Mouse (Mus musculus) activated CD4-positive, CD25-positive, alpha-beta regulatory T cell, adult 4 months (primary cell): Measurements from ENCODE around the gene Usp49. TPM values are rescaled to one million over a fixed set of nuclear protein-coding genes. Genes with fewer than 3 reads are reported as not detected.
"Not testable (repeated sequence)": the region's sequence is repeated elsewhere in the genome, so short reads cannot be mapped to it uniquely, and the experiment has no call there.

Source experiments
- ATAC-seq: one replicate; pipeline ENCODE4 v1.8.0; 2017
- polyA plus RNA-seq, 2 experiments: library from polyadenylated mRNA; unstranded; fragments of 100-300 nt; shearing (Covaris generic); gene quantifications; one replicate each; pipeline ENCODE4 v1.2.1; 2017

Usp49 gene
- polyA plus RNA-seq, 2 experiments from 2014 or later = 0.60 to 0.71 TPM

DNA sequence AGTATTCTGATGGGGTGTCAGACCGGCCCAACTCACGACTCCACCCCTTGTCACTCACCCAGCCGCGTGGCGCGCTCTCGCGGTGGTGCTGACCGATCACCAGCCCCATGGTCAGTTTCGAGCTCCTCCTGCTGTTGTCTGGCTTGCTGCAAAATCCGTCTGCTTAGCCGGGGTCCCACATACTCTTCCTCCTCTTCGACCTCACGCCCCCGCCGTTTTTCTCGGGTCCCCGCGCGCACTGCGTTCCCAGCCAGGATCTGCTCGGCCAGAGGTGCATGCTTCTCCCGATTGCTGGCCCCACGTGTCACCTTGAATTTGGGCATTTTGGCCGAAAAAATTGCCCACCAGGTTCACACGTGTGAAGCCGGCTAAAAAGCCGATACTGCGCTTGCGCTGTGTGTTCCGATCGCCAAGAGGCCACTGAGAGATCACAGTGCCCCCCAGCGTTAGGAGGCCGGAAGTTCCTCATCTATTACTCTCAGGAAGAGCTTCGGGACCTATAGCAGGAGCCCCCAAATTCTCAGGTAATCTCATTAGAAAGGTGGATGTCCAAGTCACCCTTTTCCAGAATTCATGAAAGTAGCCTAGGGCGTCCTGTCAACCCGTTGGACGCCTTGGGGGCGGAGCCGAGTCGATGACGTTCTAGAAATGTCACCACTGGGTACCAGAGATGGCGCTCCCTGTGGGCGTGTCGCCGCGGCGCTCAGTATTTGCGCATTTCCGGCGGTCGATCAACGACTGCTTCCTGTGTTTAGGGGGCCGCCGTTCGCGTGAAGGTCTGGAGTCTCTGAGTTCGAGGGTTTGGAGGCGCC lies 19.4 kb upstream of the Usp49 start, which contains the start of the genes Bysl, Med20 and Gm20517:
Bysl (minus strand) TSS at position 644 of the 812 bp plus-strand sequence.
Med20 (plus strand) TSS at position 734 of the 812 bp plus-strand sequence.
Gm20517 (plus strand) TSS at position 741 of the 812 bp plus-strand sequence.
- ATAC-seq = peak; percentile 93

DNA sequence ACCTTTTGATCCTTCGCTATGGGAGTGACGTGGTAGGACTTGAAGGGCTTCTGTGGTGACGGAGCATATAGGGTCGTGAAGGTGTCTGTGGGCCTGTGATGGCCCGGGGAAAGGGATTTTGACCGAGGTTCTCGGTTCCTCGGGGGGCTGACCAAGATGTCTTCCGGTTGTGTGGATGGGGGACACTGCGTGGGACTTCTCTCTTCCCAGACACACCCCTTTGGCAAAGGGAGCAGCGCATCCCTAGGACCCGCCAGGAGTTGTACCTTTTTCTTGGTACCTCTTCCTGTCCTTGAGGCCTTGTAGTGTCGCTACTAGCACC lies 18.9 kb upstream of the Usp49 start:
- ATAC-seq = no peak

DNA sequence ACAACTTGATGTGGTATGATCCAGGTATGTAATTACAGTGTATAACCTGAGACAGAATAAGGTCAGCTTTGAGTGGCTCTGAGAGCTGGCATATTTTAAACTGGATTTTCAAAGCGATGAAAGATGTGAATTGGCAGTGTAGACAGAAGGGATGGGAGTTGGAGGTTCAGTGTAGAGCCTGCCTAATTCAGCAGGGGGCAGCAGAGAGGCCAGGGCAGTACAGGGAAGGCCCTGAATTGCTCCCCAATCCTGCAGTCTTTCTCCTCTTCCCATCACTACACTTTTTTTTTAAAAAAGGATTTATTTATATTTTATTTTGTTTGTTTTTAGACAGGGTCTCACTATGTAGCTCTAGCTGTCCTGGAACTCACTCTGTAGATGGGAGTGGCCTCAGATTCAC lies 16.5 kb upstream of the Usp49 start:
- no peak for ATAC-seq

DNA sequence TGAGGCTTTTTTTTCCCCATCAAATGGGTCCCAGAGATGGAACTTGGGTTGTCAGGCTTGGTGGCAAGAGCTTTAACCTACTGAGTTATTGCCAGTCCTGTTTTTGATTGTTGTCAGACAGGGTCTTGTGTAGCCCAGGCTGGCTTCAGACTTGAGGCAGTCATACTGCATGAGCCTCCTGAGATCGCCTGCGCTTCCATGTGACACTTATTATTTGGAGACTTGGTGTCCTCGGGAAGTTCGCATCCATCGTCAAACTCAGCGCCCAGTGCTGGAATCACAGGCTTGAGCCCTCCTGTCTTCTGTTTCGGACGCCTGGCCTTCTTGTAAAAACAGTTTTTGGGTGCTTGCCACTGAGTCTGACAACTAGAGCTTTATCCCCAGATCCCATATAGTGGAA lies 14.4 kb upstream of the Usp49 start:
- no peak for ATAC-seq

DNA sequence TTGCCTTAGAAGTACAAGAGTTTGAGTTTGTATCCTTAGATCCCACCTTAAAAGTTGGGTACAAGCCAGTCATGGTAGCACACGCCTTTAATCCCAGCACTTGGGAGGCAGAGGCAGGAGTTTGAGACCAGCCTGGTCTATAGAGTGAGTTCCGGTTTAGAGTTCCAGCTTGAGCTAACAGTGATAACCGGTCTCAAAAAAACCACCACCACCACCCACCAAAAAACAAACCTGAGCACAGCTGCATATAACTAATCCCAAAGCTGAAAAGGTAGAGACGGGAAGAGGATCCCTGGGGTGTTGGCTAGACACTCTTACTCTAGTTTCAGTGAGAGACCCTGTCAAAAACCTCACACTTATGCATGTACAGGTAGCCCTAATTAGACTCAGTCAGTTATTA lies 13.8 kb upstream of the Usp49 start:
- no peak for ATAC-seq

DNA sequence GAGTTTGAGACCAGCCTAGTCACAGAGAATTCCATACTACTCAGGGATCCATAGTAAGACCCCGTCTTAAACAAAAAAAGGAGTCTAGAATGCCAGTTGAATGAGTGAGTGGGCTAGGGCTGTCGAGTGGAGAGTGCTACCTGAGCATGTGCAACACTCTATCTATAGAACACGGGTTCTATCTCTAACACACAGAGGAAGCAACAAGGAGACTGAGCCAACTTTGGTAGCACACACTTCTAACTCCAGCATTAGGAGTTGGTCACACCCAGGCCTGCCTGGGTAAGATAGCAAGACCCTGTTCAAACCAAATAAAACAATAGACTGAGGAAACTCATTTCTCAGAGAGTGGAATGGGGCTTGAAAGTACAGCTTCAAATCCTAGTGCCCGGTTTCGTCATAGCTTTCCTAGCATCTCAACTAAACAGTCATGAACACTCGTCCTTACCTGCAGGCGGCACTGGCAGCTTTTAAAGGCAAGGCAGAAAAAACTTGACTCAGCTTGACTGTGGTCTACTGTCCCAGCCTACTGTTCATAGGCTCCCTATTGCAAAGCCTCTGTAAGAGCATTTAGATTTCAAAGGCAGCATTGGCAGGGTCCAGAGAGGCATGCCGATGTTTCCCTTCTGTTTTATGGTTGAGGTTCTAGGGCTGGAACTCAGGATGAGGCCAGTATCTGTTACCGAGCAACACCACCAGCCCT lies 12.7 kb upstream of the Usp49 start:
- no peak for ATAC-seq

DNA sequence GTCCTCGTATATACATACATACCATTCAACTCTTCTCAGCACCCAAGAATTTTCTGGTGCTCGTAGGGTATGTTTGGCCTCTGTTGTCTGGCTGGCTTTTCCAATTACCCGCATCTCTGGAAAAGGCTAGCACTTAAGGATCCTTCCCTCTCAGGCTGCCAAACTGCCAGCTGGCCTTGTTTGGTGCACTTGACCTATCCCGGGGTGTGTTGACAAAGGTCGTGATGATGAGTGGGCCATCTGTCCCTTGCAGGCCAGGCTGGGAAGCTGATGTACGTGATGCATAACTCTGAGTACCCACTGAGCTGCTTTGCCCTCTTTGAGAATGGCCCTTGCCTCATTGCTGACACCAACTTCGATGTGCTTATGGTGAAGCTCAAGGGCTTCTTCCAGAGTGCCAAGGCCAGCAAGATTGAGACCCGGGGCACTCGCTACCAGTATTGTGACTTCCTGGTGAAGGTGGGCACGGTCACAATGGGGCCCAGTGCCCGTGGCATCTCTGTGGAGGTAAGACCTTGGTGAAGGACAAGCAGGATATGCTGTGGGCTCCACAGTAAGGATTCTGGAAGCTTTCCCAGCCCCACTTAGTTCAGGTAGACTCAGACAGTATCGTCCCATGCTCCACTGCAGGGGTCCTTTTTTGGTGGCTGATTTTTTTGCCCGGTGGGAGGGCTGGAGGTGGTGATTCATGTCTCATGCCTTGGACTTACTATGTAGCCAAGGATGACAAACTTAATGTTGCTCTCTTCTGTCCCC lies 11.8 kb upstream of the Usp49 start:
- no peak for ATAC-seq

DNA sequence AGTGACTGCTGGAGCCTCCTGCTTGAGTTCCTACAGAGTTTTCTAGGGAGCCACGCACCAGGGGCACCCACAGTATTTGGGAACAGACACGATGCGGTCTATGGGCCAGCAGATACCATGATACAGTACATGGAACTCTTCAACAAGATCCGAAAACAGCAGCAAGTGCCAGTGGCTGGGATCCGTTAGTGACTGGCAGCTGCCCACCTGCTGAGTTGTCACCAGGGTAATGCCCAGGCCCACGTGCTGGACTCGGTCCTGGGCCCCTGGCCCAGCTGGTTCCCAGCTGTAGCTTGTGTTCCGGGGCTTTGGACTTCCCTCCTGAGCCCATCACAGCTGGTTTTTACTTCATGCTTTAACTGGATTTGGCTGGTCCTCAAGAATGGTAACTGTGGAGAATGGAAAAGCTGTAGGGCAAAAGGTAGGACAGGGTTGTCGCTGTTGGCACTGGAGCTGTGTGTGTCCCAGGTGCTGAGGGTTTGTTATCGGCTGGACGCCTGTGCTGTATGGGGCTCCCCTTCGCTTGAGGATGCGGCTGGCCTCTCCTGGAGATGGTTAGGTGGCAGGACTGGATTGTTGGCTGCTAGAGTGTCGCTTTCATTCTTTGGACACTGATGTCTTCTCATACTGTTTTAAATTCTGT lies 7.5 kb upstream of the Usp49 start:
- no peak for ATAC-seq

DNA sequence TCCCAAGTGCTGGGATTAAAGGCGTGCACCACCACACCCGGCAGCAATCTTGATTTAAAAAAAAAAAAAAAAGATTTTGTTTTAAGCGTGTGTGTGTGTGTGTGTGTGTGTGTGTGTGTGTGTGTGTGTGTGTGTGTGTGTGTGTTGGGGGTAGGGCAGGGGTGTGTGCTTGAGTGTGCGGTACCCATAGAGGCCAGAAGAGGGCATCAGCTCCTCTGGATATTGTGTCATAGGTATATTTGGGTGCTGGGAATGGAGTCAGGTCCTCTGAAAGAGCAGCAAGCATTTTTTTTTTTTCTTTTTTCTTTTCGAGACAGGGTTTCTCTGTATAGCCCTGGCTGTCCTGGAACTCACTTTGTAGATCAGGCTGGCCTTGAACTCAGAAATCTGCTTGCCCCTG lies 5.9 kb upstream of the Usp49 start:
- not testable (repeated sequence) for ATAC-seq

DNA sequence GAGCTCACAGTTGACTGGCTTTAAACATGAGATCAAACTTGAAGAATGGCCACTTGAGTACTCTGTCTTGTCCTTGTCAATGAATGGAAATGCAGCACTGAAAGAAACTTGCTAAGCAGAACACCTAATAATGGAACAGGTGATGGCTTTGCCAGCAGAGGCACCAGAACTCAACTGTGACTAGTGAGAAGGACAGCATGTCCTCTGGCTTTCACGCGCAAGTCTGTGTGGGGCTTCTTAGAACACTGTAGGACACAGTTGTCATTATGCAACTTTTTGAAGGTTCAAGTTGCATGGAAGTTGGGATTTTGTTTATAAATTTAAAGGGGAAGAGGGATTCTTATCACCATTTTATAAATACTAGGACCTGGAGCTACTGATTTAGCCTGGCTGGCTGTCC lies 5.4 kb upstream of the Usp49 start:
- ATAC-seq = no peak

DNA sequence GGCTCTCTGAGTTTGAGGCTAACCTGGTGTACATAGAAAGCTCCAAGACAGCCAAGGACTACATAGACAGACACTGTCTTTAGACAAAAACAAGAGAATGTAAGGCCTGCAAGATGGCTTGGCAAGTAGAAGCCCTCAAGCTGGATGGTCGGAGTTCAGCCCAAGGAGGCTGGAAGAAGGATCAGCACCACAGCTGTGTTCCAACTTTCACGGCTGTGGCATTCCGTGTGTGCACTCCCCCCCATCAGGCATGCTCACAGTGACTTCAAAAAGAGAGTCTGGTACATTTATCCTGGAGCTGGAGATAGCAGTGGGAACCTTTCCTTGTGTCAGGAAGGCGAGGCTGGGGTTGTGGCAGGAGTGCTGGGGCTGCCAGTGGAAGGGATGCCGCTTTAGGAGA lies 4.5 kb upstream of the Usp49 start:
- no peak for ATAC-seq

DNA sequence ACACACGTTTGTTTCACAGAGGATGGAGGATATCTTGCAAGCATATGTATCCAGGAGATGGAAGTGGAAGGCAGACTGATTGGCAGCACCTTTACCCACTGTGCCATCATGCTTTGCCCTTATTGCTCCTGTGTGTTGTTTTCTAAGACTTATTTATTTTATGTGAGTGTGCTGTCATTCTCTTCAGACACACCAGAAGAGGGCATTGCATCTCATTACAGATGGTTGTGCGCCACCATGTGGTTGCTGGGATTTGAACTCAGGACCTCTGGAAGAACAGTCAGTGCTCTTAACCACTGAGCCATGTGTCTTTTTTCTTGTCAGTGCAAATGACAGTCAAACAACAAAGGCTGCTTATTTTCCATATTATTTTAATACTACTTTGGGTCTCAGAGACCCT lies 2.7 kb upstream of the Usp49 start:
- no peak for ATAC-seq

DNA sequence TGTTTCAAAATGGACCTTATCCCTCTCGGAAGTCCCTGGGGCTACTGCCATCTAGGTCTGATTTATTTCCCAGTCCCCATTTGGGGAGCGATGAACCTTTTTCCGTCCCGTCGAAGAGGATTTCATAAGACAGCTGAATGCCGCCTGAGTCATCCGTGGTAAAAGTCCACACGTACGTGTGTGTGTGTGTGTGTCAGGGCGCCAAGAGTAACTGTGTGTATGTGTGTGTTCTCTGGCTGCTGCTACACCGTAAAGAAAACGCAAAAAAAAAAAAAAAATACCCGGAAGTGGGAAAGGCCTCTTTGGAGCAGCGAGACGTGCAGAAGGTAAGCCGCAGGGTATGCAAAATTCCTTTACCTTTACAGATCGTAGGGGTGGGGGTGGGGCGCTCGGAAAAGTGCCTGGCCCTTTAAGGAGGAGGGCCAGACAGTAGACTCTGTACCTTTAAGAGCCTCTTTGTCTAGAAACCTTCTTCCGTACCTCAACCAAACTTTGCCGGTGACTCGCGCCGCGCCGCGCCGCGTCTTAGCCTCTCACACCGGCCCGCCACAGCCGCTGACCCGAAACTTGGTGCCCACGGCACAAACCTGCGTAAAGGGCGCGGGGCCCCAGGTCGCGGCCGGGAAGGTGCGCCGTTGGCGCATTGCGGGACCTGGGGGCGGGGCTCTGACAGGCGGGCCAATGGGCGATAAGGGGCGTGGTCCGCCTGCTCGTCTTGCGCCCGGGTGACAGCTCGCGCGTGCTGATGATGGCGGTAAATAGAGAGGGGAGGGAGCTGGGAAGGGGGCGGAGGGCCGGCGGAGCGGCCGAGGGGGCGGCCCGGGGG lies 1.4 kb upstream of the Usp49 start:
- ATAC-seq = peak; percentile 90

DNA sequence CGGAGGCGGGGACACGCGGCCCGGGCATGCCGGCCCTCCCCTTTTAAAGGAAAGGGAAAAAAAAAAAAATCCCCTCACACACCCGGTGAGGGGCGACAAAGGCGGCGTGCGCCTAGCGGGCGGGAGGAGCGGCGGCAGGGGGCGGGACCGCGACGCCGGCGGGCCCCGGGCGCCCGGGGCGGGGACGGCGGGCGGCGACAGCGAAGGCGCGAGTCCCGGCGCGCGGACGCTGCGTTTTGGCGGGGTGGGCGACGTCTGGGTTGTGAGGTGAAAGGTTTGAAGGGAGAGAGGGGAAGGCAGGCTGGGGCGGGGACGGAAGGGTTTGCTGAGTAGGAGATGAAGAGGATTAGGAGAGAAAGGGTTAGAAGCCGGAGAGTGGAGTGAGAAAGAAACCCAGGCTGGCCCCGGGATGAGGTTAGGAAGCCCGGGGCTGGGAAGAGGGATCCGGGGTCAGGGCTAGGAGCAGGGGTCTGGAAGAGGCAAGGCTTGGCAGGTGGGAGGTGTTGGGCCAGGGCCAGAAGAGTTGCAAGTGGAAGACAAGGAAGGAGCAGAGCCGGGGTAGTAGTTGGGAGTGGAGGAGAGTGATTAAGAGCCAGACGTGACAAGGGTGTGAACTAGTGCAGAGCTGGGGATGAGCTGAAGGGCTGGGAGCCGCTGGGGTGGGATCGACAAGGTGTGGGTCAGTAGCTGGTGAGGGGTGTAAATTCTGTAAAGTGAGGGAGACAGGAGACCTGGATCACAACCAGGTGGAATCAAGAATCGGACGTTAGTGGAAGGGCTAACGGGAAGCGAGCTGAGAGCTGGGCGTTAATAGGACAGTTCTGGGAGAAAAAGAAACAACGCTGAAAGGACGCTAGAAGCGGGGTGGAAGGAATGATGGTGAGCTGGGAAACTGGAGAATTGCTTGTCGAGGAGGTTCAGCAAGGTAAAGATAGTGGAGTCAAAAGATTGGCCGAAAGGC lies 493 bp upstream of the Usp49 start:
- peak; percentile 22 for ATAC-seq

DNA sequence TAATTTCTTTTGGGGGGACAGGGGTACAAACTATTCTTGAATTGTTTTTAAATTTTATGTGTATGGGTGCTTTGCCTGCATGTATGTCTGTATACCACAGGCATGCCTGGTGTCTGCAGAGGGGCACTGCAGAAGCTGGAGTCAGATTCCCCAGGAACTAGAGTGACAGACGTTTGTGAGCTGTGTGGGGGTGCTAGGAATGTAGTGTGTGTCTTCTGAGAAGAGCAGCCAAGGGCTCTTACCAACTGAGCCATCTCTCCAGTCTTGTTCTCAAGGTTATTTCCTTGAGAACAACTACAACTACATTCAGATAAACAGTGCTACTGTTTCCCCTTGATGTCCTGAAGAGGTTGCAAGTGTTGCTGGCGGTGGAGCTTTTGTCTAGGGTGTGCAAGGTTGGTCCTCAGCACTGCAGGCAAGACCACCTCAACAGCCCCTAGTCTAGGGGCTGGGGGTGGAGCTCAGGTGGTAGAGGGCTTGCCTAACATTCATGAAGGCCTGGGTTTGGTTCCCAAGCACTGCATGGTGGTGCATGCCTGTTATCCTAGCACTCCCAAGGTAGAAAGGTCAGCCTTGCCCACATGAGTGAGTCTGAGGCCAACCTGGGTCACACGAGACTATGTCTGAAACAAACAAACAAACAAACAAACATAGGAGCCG lies 1.8 kb downstream of the Usp49 start:
- no peak for ATAC-seq

DNA sequence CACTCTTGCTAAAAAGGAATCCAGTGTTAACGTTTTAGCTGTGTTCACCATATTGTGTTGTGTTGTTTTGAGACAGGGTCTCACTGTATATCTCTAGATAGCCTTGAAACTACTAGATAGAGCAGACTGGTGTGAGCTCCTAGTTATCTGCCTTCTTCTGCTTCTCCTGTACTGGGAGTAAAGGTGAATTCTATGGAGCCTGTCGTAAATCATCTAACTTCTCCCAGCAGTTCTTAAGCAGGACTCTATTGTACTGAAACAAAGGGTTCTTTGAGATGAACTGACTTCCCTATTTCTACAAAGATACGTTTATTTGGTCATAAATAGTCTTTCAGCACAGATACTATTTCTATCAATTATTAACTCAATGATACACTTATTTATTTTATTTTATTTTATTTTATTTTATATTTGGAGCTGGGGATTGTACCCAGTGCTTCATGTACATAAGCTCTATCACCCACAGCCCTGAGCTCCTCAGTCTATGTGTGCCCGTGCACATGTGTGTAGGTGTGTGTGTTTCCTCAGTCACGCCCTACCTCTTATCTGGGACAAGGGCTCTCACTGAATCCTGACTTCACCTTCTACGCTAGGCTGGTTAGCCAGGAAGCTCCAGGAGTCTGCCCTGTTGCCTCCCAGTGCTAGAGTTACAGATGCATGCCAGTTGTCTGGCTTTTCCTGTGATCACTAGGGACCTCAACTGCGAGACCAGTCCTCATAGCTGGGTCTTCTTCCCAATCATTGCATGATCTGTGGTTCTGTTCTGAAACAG lies 3.7 kb downstream of the Usp49 start:
- no peak for ATAC-seq

DNA sequence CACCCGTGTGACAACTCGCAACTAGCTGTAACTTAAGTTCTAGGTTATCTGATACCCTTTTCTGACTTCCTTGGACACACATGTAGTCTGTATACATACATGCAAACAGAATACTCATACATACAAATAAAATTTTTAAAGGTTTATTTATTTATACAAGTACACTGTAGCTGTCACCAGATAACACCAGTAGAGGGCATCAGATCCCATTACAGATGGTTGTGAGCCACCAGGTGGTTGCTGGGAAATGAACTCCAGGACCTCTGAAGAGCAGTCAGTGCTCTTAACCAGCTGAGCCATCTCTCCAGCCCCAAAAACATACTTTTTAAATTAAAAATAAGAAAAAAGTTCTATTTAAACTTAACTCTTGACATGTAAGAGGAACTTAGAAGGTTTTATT lies 12.5 kb downstream of the Usp49 start:
- ATAC-seq = no peak

DNA sequence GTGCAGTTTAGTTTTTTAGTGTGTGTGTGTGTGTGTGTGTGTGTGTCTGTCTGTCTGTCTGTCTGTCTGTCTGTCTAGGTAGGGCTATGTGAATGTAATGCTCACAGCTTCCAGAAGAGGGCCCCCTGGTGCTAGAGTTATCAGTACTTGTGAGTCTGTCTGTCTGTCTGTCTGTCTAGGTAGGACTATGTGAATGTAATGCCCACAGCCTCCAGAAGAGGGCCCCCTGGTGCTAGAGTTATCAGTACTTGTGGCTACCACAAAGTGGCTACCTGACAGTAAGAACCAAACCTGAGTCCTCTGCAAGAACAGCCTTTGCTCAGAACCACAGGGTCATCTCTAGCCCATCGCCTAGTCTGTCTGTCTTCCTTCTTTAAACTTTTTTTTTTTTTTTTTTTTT lies 16.2 kb downstream of the Usp49 start:
- peak; percentile 57 for ATAC-seq

DNA sequence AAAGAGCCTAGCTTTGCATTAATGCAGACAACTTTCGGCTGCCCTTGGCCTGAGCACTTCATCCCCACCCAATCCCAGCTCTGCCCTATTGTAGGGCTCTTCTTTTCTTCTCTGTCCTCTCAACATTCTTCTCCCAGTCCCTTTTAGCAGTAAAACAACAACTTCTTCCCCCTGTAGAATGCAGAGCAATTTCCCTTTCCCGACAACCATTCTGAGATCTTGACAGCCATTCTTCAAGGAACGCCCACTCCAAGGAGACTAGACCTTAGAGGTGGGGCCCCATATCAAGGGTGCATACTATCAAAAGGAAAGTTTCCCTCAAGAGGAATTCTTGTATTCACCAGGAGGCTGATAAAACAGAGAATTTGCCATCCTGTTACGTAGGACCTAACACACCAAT lies 18.5 kb downstream of the Usp49 start:
- ATAC-seq = no peak
